Mouse (Mus musculus) liver, postnatal 0 days (tissue): ENCODE measurements at regions not wholly inside any gene's neighbourhood (a gene's known extent, or its start where the extent isn't known, plus 50 kb on each side); places are given as distances from the start of the nearest gene placed in this dataset.

Source experiments
- CTCF ChIP-seq: sonication (generic); IDR thresholded peaks from 2 replicates; pipeline ENCODE4 v1.5.1; 2016; ENCODE audit warnings: antibody characterized with exemption, low read depth
- EP300 ChIP-seq: IDR thresholded peaks from 2 replicates; pipeline ENCODE4 v1.6.1; 2016; ENCODE audit warnings: antibody characterized with exemption, low read depth, mild to moderate bottlenecking

DNA sequence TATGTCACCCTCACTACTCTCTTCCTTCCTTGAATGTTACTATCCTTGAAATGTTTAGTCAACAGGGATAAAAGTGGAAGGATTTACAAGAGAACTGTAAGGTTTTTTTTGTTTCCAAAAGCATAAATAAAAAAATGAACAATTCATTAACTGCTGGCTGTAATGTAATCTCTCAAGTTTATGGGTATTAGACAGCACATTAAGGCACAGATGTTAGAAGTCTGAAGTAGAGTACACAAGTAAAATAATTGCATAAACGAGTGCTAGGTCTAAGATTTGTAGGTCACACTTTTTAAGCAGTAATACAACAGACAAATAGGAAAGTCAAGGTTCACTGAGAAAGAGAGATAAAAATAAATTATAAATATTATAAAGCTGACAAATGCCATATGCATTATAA lies 103.3 kb upstream of the Klf6 start:
- no peak for TF ChIP-seq CTCF
- no peak for TF ChIP-seq EP300
